ENCODE assay signal across 28 mouse cellular contexts in the genomic region with DNA sequence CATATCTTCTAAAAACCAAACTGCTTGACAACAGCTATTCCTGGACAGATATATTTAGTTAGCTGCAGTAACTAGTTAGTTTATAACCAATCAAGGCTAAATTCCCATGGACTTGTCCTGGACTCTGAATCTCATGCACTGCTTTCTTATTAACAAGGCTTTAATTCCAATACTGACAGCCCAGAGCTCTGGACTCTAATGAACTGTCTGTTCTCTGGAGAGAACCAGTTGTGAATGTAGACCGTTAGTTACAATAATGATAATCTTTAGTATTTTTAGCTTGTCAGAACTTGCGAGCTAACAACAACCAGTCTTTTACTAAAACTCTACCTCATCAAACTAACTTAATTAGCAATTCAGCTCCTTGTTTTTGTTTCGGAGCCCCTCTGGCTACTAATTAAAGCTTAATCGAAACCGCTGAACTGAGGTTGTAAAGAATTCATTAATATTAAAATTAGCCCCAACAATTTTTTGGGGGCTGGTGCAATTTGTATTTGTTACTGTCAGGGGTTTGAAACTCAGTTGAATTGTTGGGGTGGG.
DNase-seq lines count a peak whose midpoint lies in the region; ATAC-seq and TF ChIP-seq lines count a peak whose summit lies in the region.
"Had no signal": no experiment of that assay in that cellular context is flagged by ENCODE, and none has a peak within 500 bp of the region (broad histone marks: within the 10 kb centered on the region; RNA-seq: fewer than 3 reads in every experiment).

No protein-coding gene starts in this region.

- no peak for TF ChIP-seq POLR2A in kidney, adult 2 months (IDR thresholded peaks at IDR 0.05; ENCODE audit: low read depth, low read length)

- WGBS in forebrain, embryonic 13.5 days, result 15% methylated on average over 5 of the region's 5 CpGs
- 29% methylated on average over 5 of the region's 5 CpGs for WGBS in forebrain, embryonic 11.5 days
- 55% methylated on average over 5 of the region's 5 CpGs for WGBS in kidney, adult 2 months
- WGBS in kidney, embryonic 16.5 days, result 75% methylated on average over 5 of the region's 5 CpGs
- 47% methylated on average over 5 of the region's 5 CpGs for WGBS in midbrain, embryonic 14.5 days
- WGBS in midbrain, postnatal 0 days, result 53% methylated on average over 5 of the region's 5 CpGs

- no peak overlapping the region for H3K4me3 ChIP-seq in forebrain, embryonic 13.5 days
- no peak overlapping the region for H3K4me3 ChIP-seq in forebrain, embryonic 11.5 days (ENCODE audit: low read depth, low read length)
- H3K4me3 ChIP-seq in kidney, adult 2 months (ENCODE audit: insufficient read depth, low read depth, low read length), result no peak overlapping the region
- no peak overlapping the region for H3K4me3 ChIP-seq in kidney, embryonic 16.5 days (ENCODE audit: low read length)
- H3K4me3 ChIP-seq in midbrain, embryonic 14.5 days (replicated peaks; ENCODE audit: low read depth, low read length), result no peak overlapping the region
- no peak overlapping the region for H3K4me3 ChIP-seq in midbrain, postnatal 0 days (ENCODE audit: low read depth, low read length)
- H3K4me3 ChIP-seq: embryonic facial prominence, embryonic 10.5 days; embryonic facial prominence, embryonic 13.5 days; erythroblast, embryonic 14.5 days; gastrocnemius, adult 2 months; hindbrain, embryonic 13.5 days; intestine, embryonic 15.5 days had no signal

- H3K27me3 ChIP-seq in forebrain, embryonic 13.5 days, result no peaks in the 10 kb centered on the region
- H3K27me3 ChIP-seq in forebrain, embryonic 11.5 days (ENCODE audit: control insufficient read depth, insufficient read depth, low read length), result no peaks in the 10 kb centered on the region
- no peaks in the 10 kb centered on the region for H3K27me3 ChIP-seq in kidney, adult 2 months (replicated peaks; ENCODE audit: control insufficient read depth, insufficient read depth, low read length)
- H3K27me3 ChIP-seq in kidney, embryonic 16.5 days (ENCODE audit: insufficient read depth, low read length), result no peaks in the 10 kb centered on the region
- no peaks in the 10 kb centered on the region for H3K27me3 ChIP-seq in midbrain, embryonic 14.5 days (ENCODE audit: control insufficient read depth, insufficient read depth, low read length)
- no peaks in the 10 kb centered on the region for H3K27me3 ChIP-seq in midbrain, postnatal 0 days (ENCODE audit: insufficient read depth, low read length)
- H3K27me3 ChIP-seq: CH12.LX; embryonic facial prominence, embryonic 13.5 days; hindbrain, embryonic 13.5 days; intestine, embryonic 15.5 days had no signal

- no peaks in the 10 kb centered on the region for H3K9me3 ChIP-seq in forebrain, embryonic 13.5 days (replicated peaks)
- H3K9me3 ChIP-seq in forebrain, embryonic 11.5 days (ENCODE audit: control insufficient read depth, low read length), result no peaks in the 10 kb centered on the region
- H3K9me3 ChIP-seq in kidney, embryonic 16.5 days (ENCODE audit: low read length), result no peaks in the 10 kb centered on the region
- H3K9me3 ChIP-seq in midbrain, embryonic 14.5 days (ENCODE audit: control insufficient read depth, low read length), result no peaks in the 10 kb centered on the region
- H3K9me3 ChIP-seq in midbrain, postnatal 0 days (ENCODE audit: low read length), result no peaks in the 10 kb centered on the region
- H3K9me3 ChIP-seq: embryonic facial prominence, embryonic 10.5 days; embryonic facial prominence, embryonic 13.5 days; hindbrain, embryonic 13.5 days; intestine, embryonic 15.5 days had no signal

- no peak for DNase-seq in forebrain, embryonic 11.5 days (ENCODE audit: low spot score)
- peak; percentile 1 for DNase-seq in kidney, adult 2 months
- peak; percentile 31 for DNase-seq in midbrain, embryonic 14.5 days
- DNase-seq in midbrain, postnatal 0 days (ENCODE audit: low spot score), result no peak
- no peak for DNase-seq in left cerebral cortex, postnatal 25 days (ENCODE audit: low spot score in 2 of 2)
- DNase-seq: adrenal gland, postnatal 10 days; adrenal gland, postnatal 36 days; B cell, adult 2 months; cerebellum, adult 11 months; cerebellum, adult 2 months; cerebellum, postnatal 10 days; cerebellum, postnatal 36 days; embryo, embryonic 11 days; gastrocnemius, adult 2 months; gastrocnemius, postnatal 14 days; heart, adult 11 months had no signal

- H3K4me1 ChIP-seq in forebrain, embryonic 13.5 days, result peaks cover 19% of the 10 kb centered on the region
- no peaks in the 10 kb centered on the region for H3K4me1 ChIP-seq in forebrain, embryonic 11.5 days (replicated peaks; ENCODE audit: control insufficient read depth, insufficient read depth, low read length)
- no peaks in the 10 kb centered on the region for H3K4me1 ChIP-seq in kidney, adult 2 months (ENCODE audit: control insufficient read depth, insufficient read depth, low read length)
- H3K4me1 ChIP-seq in kidney, embryonic 16.5 days (ENCODE audit: insufficient read depth, low read length), result 0 out of 2 replicates have a peak, but pooled peaks cover 5% of the 10 kb centered on the region
- H3K4me1 ChIP-seq in midbrain, embryonic 14.5 days (ENCODE audit: control insufficient read depth, insufficient read depth, low read length), result 0 out of 2 replicates have a peak, but pooled peaks cover 3% of the 10 kb centered on the region
- no peaks in the 10 kb centered on the region for H3K4me1 ChIP-seq in midbrain, postnatal 0 days (ENCODE audit: insufficient read depth, low read length)
- H3K4me1 ChIP-seq: embryonic facial prominence, embryonic 13.5 days; hindbrain, embryonic 13.5 days; intestine, embryonic 15.5 days had no signal

- no peak for TF ChIP-seq CTCF in kidney, adult 2 months (conservative IDR thresholded peaks at IDR 0.05; ENCODE audit: insufficient read depth, insufficient read length, low read depth, low read length)
- no peak for TF ChIP-seq CTCF in midbrain, postnatal 0 days (IDR thresholded peaks at IDR 0.05)

- no peak overlapping the region for H3K9ac ChIP-seq in forebrain, embryonic 13.5 days
- no peak overlapping the region for H3K9ac ChIP-seq in forebrain, embryonic 11.5 days (ENCODE audit: low read length)
- no peak overlapping the region for H3K9ac ChIP-seq in kidney, embryonic 16.5 days (replicated peaks; ENCODE audit: low read length)
- no peak overlapping the region for H3K9ac ChIP-seq in midbrain, embryonic 14.5 days (replicated peaks; ENCODE audit: low read length)
- H3K9ac ChIP-seq in midbrain, postnatal 0 days (replicated peaks; ENCODE audit: low read length, poor library complexity, severe bottlenecking), result no peak overlapping the region
- H3K9ac ChIP-seq: embryonic facial prominence, embryonic 13.5 days; hindbrain, embryonic 13.5 days; intestine, embryonic 15.5 days had no signal

- peak; percentile 58; the same call in 1 of the 2 replicates for ATAC-seq in forebrain, embryonic 13.5 days
- ATAC-seq in forebrain, embryonic 11.5 days (replicated peaks; ENCODE audit: low FRiP score), result no peak
- ATAC-seq in kidney, embryonic 16.5 days (ENCODE audit: low FRiP score, low TSS enrichment), result no peak
- ATAC-seq in midbrain, embryonic 14.5 days (ENCODE audit: low FRiP score, low TSS enrichment), result no peak
- no peak for ATAC-seq in midbrain, postnatal 0 days (ENCODE audit: low FRiP score)
- ATAC-seq: hindbrain, embryonic 16.5 days; intestine, embryonic 15.5 days; Patski had no signal

- intact Hi-C loops in left cerebral cortex, postnatal 25 days (cut with DNase I), result no loop called here

- peak overlapping the region; percentile 33 for H3K4me2 ChIP-seq in forebrain, embryonic 13.5 days
- no peak overlapping the region for H3K4me2 ChIP-seq in forebrain, embryonic 11.5 days (ENCODE audit: low read depth, low read length, severe bottlenecking)
- no peak overlapping the region for H3K4me2 ChIP-seq in kidney, embryonic 16.5 days (replicated peaks; ENCODE audit: low read depth, low read length)
- H3K4me2 ChIP-seq in midbrain, embryonic 14.5 days (ENCODE audit: low read length), result no peak overlapping the region
- no peak overlapping the region for H3K4me2 ChIP-seq in midbrain, postnatal 0 days (ENCODE audit: low read depth, low read length, poor library complexity, severe bottlenecking)
- H3K4me2 ChIP-seq: embryonic facial prominence, embryonic 13.5 days; heart, embryonic 11.5 days; hindbrain, embryonic 13.5 days; intestine, embryonic 15.5 days had no signal

- peak overlapping the region; percentile 44; the same call in 1 of the 2 replicates for H3K27ac ChIP-seq in forebrain, embryonic 13.5 days
- no peak overlapping the region for H3K27ac ChIP-seq in forebrain, embryonic 11.5 days (ENCODE audit: low read depth, low read length)
- no peak overlapping the region for H3K27ac ChIP-seq in kidney, adult 2 months (ENCODE audit: insufficient read depth, low read depth, low read length)
- H3K27ac ChIP-seq in kidney, embryonic 16.5 days (ENCODE audit: low read length), result no peak overlapping the region
- H3K27ac ChIP-seq in midbrain, embryonic 14.5 days (replicated peaks; ENCODE audit: low read depth, low read length), result no peak overlapping the region
- H3K27ac ChIP-seq in midbrain, postnatal 0 days (ENCODE audit: low read depth, low read length), result no peak overlapping the region
- H3K27ac ChIP-seq: embryonic facial prominence, embryonic 10.5 days; embryonic facial prominence, embryonic 13.5 days; gastrocnemius, adult 2 months; hindbrain, embryonic 13.5 days; intestine, embryonic 15.5 days had no signal

- H3K36me3 ChIP-seq in forebrain, embryonic 13.5 days (ENCODE audit: poor library complexity, severe bottlenecking), result no peaks in the 10 kb centered on the region
- H3K36me3 ChIP-seq in forebrain, embryonic 11.5 days (ENCODE audit: control insufficient read depth, insufficient read depth, low read length), result no peaks in the 10 kb centered on the region
- H3K36me3 ChIP-seq in kidney, adult 2 months (ENCODE audit: control insufficient read depth, insufficient read depth, low read length), result no peaks in the 10 kb centered on the region
- no peaks in the 10 kb centered on the region for H3K36me3 ChIP-seq in kidney, embryonic 16.5 days (ENCODE audit: insufficient read depth, low read length)
- no peaks in the 10 kb centered on the region for H3K36me3 ChIP-seq in midbrain, embryonic 14.5 days (ENCODE audit: control insufficient read depth, insufficient read depth, low read length)
- H3K36me3 ChIP-seq in midbrain, postnatal 0 days (ENCODE audit: insufficient read depth, low read length), result no peaks in the 10 kb centered on the region
- H3K36me3 ChIP-seq: embryonic facial prominence, embryonic 10.5 days; embryonic facial prominence, embryonic 13.5 days; G1E; hindbrain, embryonic 13.5 days; intestine, embryonic 15.5 days had no signal

Comparison
In these comparisons a context has a peak if more than half of its experiments do, and no peak if none do; other contexts are left out.
1. DNase-seq: peak in kidney, adult 2 months (single experiment) and midbrain, embryonic 14.5 days (single experiment); none in forebrain, embryonic 11.5 days (single experiment), midbrain, postnatal 0 days (single experiment) and left cerebral cortex, postnatal 25 days (0 of 2).